Mouse (Mus musculus): Measurements from ENCODE around the gene Arhgef25. TPM values are rescaled to one million over a fixed set of nuclear protein-coding genes. Genes with fewer than 3 reads are reported as not detected.
A peak's percentile ranks its signal among the peaks of the same experiment; 100 is the strongest.

Arhgef25 gene
- polyA plus RNA-seq (2011; ENCODE audit: insufficient read depth, insufficient read length, low replicate concordance, missing spikeins), result 9.9 and 25.0 TPM in 2 replicates

DNA sequence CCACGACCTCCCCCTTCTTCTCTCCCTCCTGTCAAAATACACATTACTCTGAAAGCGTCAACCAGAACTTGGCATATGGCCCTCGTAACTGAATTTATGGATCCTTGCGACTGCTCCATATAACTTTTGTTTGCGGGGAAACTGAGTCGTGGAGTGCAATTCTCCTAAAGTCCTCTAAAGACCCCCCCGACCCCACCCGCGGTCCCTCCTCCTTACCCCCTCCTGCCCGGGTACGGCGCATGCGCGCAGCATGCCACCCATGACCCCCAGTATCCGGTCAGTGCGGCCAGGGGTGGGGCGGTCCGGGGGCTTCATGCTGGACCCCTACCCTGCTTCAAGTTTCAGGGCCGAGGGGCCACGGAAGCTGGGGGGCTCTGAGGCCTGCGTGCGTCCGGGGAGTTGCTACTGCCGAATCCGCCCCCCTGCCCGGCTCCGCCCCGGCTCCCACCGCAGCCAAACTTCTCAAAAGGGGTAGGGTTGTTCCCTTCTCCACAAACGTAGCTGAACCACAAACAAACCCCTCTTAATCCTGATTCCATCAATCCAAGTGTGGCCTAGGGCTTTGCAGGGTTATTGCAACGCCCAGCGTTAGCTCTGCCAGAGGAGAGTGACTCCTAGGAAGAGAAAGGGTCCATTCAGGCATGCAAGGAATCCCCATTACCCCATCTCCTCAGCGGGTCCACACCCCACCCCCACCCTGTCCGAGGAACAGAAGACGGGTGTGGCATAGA lies at the start of gene Arhgef25:
Gene Arhgef25 (minus strand): TSS at position 433 of the 731 bp plus-strand sequence.
- Histone ChIP-seq H3K4me1 (ENCODE audit: control insufficient read depth, insufficient read depth, low read length) (peaks cover 1% of the 10 kb centered on the region; the same call in 1 of the 2 replicates), H3K27ac (ENCODE audit: control insufficient read depth, insufficient read depth, low read depth, low read length, poor library complexity) (peak within 1 kb of the TSS; percentile 67), H3K4me3 (replicated peaks; ENCODE audit: control insufficient read depth, low read depth, low read length) (peak within 1 kb of the TSS; percentile 34)
- WGBS, result 17% methylated on average over 35 of the region's 35 CpGs
- no peak for TF ChIP-seq POLR2A (IDR thresholded peaks at IDR 0.05; ENCODE audit: borderline replicate concordance, control insufficient read depth, low read depth, low read length)
- TF ChIP-seq CTCF (IDR thresholded peaks at IDR 0.05; ENCODE audit: control insufficient read depth, insufficient read depth, low read length), result no peak

DNA sequence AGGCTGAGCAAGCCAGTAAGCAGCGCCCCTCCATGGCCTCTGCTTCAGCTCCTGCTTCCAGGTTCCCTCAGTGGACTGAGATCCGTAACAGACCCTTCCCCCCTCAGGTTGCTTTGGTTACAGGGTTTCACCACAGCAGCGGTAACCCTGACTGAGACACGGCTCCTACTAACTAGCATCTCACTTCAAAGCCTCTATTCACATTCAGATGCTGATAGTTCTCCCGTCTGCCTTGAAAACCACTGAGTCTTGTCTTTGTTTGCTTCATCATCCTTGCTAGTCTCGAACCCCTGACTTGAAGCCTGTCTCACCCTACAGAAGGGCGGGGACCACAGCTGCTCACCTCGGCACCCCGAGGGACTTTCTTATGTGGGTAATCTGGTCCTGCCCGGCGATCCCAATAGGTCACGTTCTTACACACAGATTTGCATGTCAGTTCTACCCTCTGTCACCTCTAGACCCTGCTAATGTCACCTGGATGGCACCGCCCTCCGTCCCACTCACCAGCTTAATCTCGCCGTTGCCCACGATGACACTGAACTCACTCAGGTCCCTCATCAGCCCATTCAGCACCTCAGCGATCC lies 48.5 kb upstream of the Arhgef25 start:
- 71% methylated on average over 18 of the region's 18 CpGs for WGBS
- Histone ChIP-seq H3K4me1 (ENCODE audit: control insufficient read depth, insufficient read depth, low read length) (no peaks in the 10 kb centered on the region), H3K27ac (ENCODE audit: control insufficient read depth, insufficient read depth, low read depth, low read length, poor library complexity) (no peak overlapping the region), H3K4me3 (replicated peaks; ENCODE audit: control insufficient read depth, low read depth, low read length) (no peak overlapping the region)
- TF ChIP-seq POLR2A (IDR thresholded peaks at IDR 0.05; ENCODE audit: borderline replicate concordance, control insufficient read depth, low read depth, low read length) (no peak), CTCF (IDR thresholded peaks at IDR 0.05; ENCODE audit: control insufficient read depth, insufficient read depth, low read length) (no peak)

DNA sequence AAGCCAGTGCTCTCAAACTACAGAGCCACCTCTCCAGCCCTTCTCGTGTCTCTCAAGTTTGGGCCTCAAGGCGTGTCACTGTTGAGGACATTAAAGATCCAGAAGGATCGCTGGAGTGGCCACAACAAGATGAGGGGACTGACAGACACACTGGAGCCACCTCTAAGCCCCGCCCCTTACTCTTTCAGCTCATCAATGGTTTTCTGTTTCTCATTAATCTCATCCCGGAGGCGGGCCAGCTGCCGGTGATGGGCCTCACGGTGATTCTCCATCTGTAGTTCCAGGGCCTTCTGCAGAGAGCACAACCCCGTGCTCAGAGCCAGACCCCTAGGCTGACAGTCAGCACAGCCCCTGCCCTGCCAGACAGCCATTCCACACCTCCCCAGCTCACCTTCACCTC lies 46.7 kb upstream of the Arhgef25 start:
- TF ChIP-seq CTCF (IDR thresholded peaks at IDR 0.05; ENCODE audit: control insufficient read depth, insufficient read depth, low read length), result no peak
- TF ChIP-seq POLR2A (IDR thresholded peaks at IDR 0.05; ENCODE audit: borderline replicate concordance, control insufficient read depth, low read depth, low read length), result no peak
- WGBS, result 75% methylated on average over 9 of the region's 9 CpGs
- no peak overlapping the region for H3K27ac ChIP-seq (ENCODE audit: control insufficient read depth, insufficient read depth, low read depth, low read length, poor library complexity)
- no peaks in the 10 kb centered on the region for H3K4me1 ChIP-seq (ENCODE audit: control insufficient read depth, insufficient read depth, low read length)
- no peak overlapping the region for H3K4me3 ChIP-seq (replicated peaks; ENCODE audit: control insufficient read depth, low read depth, low read length)

DNA sequence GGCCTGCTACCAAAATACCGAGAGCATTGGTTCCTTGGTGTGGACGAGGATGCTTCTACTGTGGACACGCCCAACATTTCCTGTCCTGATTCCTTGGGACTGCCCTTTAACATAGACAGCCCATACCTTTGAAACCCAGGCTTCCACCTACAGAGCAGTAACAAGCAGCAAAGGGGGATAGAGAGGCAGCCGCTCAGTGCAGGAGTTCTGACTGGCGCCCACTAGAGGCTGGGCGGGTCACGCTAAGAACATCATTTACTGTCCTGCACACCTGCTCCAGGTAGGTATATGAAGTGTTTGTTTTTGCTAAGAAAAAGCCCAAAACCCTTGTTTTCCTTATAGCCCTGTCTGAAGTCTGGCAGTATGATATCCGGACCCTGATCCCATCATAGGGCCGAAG lies 43.3 kb upstream of the Arhgef25 start:
- H3K4me3 ChIP-seq (replicated peaks; ENCODE audit: control insufficient read depth, low read depth, low read length), result no peak overlapping the region
- H3K27ac ChIP-seq (ENCODE audit: control insufficient read depth, insufficient read depth, low read depth, low read length, poor library complexity), result no peak overlapping the region
- 87% methylated on average over 9 of the region's 9 CpGs for WGBS
- TF ChIP-seq POLR2A (IDR thresholded peaks at IDR 0.05; ENCODE audit: borderline replicate concordance, control insufficient read depth, low read depth, low read length) (no peak), CTCF (IDR thresholded peaks at IDR 0.05; ENCODE audit: control insufficient read depth, insufficient read depth, low read length) (peak; percentile 43; the same call in 1 of the 2 replicates)
- peaks cover 2% of the 10 kb centered on the region for H3K4me1 ChIP-seq (ENCODE audit: control insufficient read depth, insufficient read depth, low read length)

DNA sequence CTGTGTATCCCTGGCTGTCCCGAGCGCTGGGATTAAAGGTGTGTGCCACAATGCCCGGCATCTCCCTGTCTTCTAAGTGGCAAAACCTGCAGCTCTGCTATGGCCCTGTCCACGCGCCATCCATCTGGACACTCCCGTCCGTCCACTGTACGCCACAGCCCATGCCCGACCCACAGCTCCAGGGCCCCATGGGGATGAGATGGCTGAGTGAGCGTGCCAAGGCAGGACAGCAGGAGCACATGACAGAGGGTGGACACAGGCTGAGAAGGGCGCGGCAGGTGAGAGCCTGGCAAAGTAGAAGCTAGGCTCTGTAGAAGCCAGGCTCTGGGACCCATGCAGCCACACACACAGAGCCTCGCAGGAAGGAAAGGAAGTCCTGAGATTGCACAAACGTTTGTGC lies 41.9 kb upstream of the Arhgef25 start:
- 72% methylated on average over 14 of the region's 14 CpGs for WGBS
- TF ChIP-seq CTCF (IDR thresholded peaks at IDR 0.05; ENCODE audit: control insufficient read depth, insufficient read depth, low read length), result no peak
- no peak for TF ChIP-seq POLR2A (IDR thresholded peaks at IDR 0.05; ENCODE audit: borderline replicate concordance, control insufficient read depth, low read depth, low read length)

DNA sequence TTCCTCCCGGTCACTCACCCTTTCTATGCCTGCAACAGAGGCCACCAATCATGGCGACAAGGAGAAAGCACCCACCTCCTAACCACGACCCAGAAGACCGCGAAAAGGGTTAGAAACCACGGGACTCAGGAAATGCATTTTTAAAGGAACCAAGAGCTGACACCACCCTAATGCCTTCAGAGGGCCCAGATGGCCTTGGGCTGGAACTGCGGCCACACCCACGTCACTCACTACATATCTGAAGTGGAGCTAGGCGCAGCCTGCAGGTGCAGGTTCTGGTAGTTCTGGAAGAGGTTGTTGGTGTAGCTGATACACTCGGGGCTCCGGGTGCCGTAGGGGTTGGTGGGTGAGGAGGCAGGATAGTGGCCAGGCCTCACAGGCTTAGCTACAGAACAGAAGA lies 40.8 kb upstream of the Arhgef25 start:
- H3K4me3 ChIP-seq (replicated peaks; ENCODE audit: control insufficient read depth, low read depth, low read length), result peak overlapping the region; percentile 26

More for the DNA sequence above, 41.9 kb upstream of the Arhgef25 start:
- Histone ChIP-seq H3K4me1 (ENCODE audit: control insufficient read depth, insufficient read depth, low read length) (peaks cover 2% of the 10 kb centered on the region), H3K27ac (ENCODE audit: control insufficient read depth, insufficient read depth, low read depth, low read length, poor library complexity) (no peak overlapping the region), H3K4me3 (replicated peaks; ENCODE audit: control insufficient read depth, low read depth, low read length) (no peak overlapping the region)

GRCm38 (mm10) chr10:127228897-127229296 lies 39.0 kb upstream of the Arhgef25 start:
- Histone ChIP-seq H3K4me3 (replicated peaks; ENCODE audit: control insufficient read depth, low read depth, low read length) (no peak overlapping the region), H3K27ac (ENCODE audit: control insufficient read depth, insufficient read depth, low read depth, low read length, poor library complexity) (no peak overlapping the region), H3K4me1 (ENCODE audit: control insufficient read depth, insufficient read depth, low read length) (peaks cover 6% of the 10 kb centered on the region)
- TF ChIP-seq CTCF (IDR thresholded peaks at IDR 0.05; ENCODE audit: control insufficient read depth, insufficient read depth, low read length) (peak; percentile 41; the same call in 1 of the 2 replicates), POLR2A (IDR thresholded peaks at IDR 0.05; ENCODE audit: borderline replicate concordance, control insufficient read depth, low read depth, low read length) (no peak)
- 24% methylated on average over 4 of the region's 4 CpGs for WGBS

More for the DNA sequence above, 40.8 kb upstream of the Arhgef25 start:
- Histone ChIP-seq H3K4me1 (ENCODE audit: control insufficient read depth, insufficient read depth, low read length) (peaks cover 6% of the 10 kb centered on the region), H3K27ac (ENCODE audit: control insufficient read depth, insufficient read depth, low read depth, low read length, poor library complexity) (no peak overlapping the region)
- WGBS, result 8% methylated on average over 12 of the region's 12 CpGs
- TF ChIP-seq CTCF (IDR thresholded peaks at IDR 0.05; ENCODE audit: control insufficient read depth, insufficient read depth, low read length) (no peak), POLR2A (IDR thresholded peaks at IDR 0.05; ENCODE audit: borderline replicate concordance, control insufficient read depth, low read depth, low read length) (no peak)

GRCm38 (mm10) chr10:127227163-127227562 lies 37.3 kb upstream of the Arhgef25 start:
- Histone ChIP-seq H3K4me1 (ENCODE audit: control insufficient read depth, insufficient read depth, low read length) (peaks cover 6% of the 10 kb centered on the region), H3K27ac (ENCODE audit: control insufficient read depth, insufficient read depth, low read depth, low read length, poor library complexity) (no peak overlapping the region), H3K4me3 (replicated peaks; ENCODE audit: control insufficient read depth, low read depth, low read length) (no peak overlapping the region)
- WGBS, result 24% methylated on average over 8 of the region's 8 CpGs
- TF ChIP-seq CTCF (IDR thresholded peaks at IDR 0.05; ENCODE audit: control insufficient read depth, insufficient read depth, low read length) (no peak), POLR2A (IDR thresholded peaks at IDR 0.05; ENCODE audit: borderline replicate concordance, control insufficient read depth, low read depth, low read length) (no peak)

Measured in bone marrow, adult 2 months (tissue).